Mouse (Mus musculus) frontal cortex, postnatal 36 days (tissue): ENCODE results near the gene Sorbs1.

Source experiments
- DNase-seq, 2 experiments: peaks; one replicate each; pipeline ENCODE4 v3.0.0; 2022; ENCODE audit warnings: low spot score in 2 of 2

Sorbs1 gene

DNA sequence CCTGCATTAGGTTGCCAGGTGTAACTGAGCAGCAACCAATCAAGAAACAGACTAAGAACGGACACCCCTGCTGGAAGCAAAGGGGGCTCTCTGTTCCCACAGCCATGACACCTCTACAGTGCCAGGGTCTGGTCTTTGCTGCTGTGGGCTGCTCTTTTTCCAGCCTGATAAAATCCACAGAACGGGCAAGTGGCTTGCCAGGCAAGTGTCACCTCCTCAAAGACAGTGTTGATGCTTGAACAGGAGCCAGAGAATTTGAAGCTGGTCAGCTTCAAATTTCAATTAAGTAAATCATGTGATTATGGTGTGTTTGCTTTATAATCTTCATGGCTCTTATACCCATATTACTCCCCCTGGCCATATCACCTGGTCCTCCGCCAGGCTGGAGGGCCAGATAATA lies 166.7 kb downstream of the Sorbs1 start:
- no peak for DNase-seq

DNA sequence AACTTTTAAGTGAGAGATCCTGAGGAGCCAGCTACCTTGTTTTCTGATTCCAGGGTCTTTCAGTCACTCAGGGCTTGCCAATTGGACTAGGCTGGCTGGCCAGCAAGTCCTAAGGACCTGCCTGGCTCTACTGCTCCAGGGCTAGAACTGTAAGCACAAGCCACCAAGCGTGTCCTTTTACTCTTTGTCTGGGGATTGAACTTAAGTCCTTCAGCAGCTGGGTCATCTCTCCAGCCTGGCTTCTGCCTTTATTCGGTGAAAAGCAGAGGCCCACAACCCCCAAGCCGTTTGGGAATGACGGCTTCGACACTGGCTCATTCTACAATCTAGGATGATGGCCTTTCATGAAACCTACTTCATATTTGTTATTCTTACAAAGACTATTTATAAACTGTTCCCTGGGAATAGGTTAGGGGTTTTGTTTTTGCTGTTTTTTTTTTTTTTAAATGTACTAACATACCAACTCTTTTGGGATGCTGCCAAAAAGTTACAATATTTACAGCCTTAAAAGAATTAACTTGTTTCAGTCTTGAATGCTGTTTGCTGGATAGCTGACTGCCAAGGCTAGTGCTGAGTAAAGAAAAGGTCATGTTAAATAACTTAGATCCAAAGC lies 167.2 kb downstream of the Sorbs1 start:
- no peak for DNase-seq

DNA sequence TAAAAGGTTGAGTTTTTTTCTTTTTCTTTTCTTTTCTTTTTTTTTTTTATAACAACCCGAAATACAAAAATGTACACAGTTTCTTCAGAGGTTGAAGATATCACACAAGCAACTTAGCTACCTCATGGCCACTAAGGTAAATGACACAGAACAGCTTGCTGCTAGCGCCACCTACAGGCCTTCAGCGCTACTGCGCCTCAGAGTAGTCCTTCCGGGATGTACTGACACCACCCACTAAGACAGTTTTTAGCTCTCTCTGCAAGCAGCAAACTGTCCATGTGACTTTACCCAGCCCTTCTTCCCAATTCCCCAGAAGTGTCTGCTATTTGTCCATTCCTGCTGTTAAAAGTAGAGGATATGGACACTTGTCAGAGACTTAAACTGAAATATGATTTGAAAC lies 167.9 kb downstream of the Sorbs1 start:
- peak in 1 of 2 experiments; percentile 68 for DNase-seq

DNA sequence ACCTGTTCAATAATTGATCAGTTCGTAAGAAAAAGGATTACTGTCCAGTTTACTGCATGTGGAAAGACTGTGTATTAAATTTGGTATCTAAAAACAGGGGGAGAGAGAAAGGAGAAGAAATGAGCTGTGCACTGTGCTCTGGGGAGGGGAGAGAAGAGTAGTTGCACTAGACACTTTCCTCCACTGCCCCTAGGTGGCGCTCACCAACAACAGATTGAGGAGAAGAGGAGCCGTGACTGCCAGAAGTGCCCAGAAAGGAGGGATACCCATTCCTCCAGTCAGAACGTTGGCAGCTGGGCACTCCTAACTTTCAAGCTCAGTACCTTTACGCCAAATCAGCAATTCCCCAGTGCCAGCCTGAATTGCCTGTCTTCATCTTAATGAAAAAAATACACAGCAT lies 170.6 kb downstream of the Sorbs1 start:
- peak; percentile 81 to 85 for DNase-seq

DNA sequence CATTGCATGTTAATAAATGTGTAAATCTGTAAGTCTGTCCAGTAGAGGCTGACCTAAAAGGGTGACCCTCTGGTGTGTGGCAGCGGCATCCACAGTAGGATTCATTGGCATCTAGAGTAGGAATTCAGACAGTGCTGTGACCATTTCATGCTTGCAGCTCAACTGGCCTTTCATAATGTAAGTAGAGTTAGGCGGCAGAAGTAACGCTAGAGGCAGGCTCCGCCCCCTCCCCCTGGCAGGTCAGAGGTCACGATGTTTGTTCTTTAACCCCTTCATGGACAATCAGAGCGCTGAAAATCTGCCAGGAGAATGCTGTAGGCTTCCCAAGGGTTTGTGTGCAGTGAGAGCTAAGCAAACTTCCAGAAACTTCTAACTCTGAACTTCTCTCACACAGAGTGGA lies 172.4 kb downstream of the Sorbs1 start:
- DNase-seq, result no peak

DNA sequence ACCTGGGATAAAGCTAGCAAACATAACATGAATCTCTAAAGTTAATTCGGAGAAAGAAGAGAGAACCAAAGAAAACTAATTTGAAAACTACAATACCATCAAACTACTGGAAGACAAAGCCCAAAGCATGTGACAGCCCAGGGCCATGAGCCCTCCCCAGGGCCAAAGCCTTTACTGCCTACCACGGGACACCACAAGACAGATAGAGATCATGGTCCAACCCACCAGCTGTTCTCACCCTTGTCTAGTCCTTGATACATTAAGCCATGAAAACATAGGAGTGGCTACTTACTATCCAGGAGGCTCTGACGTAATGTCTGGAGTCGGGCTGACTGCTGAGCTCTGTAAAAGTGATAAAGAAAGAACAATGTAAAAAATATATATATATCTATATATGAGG lies 176.9 kb downstream of the Sorbs1 start:
- no peak for DNase-seq

DNA sequence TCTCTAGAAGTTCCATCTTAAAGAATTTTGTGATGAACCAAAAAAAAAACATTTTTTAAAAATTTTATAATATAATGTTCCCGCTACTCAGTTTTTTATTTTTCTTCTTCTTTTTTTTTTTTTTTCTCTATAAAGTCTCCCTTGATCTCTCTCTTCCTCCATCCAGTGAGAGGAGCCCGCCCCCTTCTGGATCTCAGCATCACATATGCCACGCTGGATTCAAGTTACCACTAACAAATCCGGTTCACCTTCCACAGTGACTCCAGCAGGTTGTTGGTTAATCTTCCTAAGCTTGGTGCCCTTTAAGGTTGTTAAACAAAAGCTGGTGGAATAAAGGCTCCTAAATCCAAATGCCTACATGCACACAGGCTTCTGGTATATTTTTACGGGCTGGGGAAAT lies 179.7 kb downstream of the Sorbs1 start:
- DNase-seq, result peak; percentile 21 to 30

DNA sequence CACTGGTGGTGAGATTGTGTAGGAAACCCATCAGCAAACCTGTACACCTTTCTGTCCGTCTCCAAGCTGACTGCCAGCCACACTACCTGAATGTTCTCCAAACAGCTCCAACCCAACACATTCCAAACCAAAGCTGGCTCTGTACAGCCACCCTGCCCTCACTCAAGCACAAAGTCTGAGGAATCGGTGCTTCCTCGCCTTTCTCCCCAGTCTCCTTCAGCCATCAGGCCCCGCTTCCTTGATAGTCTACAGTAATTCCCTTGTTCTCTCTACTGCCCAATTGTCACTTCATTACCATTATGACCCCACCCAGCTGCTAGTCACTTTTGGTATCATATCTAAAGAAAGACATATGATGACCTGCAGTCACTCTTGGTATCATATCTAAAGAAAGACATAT lies 180.5 kb downstream of the Sorbs1 start:
- no peak for DNase-seq

DNA sequence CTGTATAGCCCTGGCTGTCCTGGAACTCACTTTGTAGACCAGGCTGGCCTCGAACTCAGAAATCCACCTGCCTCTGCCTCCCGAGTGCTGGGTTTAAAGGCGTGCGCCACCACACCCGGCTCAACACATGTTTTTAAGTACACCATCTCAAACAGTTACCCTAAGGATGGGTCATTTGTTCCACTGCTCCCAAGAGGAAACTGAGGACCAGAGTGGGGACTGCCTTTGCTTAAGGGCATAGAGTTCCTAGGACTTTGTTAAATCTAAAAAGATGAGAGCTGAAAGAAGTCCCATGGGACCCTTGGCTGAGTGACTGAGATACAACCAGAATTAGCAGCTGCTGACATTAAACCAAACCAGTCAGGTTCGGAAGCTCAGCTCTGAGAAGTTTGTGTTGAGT lies 181.3 kb downstream of the Sorbs1 start:
- DNase-seq, result no peak

DNA sequence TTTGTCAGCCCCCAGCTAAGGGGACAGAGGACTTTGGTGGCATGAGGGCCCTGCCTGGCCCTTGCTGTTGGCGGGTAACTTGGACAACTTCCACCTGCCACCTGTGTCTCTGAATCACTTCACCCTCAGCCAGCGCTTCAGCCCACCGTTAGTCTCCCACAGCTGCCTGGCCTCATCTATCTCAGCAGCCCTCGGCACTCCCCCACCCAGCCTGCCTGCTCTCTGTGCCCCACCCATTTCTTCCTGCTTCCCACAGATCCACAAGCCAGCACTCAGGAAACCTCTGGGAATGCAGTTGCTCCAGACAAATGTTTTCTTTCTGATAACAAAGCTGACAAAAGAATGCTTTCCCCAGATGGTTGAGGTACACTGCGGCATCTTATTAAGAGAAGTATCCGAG lies 181.7 kb downstream of the Sorbs1 start:
- no peak for DNase-seq

DNA sequence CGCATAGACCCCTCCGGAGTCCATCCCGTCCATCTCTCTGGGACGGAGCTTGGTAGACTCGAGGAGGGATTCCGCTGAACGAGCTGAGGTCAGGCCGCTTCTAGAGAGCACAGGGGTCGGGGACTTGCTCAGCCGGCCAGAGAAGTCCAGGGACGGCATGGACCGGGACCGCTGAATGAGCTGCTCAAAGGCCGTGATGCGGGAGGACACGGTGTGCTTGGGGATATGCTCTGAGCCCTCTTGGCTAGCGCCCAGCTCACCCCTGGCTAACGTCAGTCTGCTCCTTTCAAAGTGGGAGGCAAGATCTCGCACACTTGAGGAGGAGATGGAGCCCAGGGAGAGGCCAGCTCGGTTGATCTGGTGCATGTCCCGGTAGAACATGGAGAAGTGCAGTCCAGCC lies 187.5 kb downstream of the Sorbs1 start:
- no peak for DNase-seq

DNA sequence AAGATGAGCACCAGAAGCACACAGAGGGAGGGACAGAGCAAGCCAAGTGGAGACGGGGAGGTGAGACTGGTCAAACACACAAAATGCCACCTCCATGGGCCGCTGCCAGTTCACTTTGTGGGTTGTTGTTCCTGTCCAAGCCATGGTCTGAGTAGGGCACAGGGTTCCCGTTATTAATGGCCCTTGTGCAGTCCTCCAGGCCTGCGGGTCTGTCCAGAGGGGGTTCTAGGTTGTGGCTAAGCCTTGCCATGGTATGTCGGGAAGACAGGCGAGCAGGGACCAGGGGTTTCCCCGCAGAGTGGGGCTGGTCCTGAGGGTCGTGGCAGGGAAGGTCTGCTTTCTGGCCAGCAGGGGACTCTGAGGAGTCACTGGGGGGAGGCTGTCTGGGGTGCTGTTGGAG lies 188.2 kb downstream of the Sorbs1 start:
- no peak for DNase-seq

DNA sequence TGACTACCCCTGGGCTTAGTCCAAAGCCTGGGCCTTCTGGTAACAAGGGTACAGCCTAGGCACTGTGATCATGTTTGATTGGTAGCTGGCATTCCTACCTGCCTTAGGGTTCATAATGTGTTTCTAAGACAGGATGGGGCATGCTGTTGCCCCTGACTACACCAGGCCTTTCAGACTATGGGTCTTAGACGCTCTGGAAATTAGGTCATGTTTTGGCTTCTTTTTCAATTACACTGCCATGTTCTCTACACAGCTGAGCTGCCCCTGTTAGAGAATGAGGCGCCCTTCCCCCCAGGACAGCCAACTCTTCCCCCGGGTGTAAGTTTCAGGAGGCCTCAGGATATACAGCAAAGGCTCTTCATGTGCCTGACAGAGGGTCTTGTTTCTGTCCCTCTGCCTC lies 191.4 kb downstream of the Sorbs1 start:
- DNase-seq, result no peak

DNA sequence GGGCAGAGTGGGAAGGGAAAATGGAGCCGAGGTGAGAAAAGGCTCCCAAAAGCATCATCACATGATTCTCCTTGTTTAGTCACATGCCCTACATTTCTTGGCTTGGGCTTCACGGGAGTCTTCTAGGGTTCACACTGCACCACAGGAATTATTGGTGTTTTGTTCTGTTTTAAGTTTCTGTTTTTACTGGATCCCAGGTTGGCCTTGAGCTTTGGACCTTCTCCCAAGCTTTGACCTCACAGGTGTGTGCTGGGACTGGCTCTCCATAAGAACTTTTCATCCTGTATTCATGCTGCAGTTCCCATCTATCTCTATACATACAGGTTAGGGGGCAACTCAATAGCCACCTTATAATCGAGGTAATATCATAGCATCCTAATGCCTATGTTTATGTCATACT lies 194.4 kb downstream of the Sorbs1 start:
- DNase-seq, result no peak

DNA sequence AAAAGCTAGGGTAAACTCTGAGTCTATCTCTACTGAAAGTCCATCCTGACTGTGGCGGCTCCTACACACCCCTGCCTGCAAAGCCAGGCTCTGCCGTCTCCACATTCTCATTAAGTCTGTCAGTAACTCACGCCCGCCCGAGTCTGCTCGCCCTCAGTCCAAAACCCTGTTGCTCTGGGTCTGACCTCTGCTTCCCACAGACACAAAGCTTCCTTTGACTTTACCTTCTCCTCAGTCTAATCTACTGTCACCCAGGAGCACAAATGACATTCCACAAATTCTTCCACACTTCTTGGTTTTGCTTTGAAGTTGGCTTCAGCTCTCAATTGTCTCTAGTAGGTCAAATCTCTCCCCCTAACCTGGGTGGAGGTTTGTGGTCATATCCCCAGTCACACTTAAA lies 195.1 kb downstream of the Sorbs1 start:
- DNase-seq, result no peak

DNA sequence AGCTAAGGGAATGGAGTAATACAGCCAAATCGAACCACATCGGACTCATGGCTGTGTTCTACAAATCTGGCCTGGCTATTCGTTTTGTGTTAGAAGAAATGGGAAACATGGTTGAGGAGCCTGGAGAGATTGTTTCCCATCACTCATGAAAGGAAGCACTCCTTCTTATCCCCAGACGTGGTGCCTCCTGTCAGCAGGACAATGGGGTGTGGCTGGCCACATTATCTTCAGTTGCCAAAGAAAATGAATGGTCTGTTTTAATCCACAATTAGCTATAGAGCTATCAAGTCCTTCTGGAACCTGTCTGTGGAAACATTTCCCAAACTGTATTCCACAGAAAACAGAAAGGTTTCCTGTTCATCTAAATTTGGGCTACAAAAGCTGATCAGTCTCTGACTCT lies 196.6 kb downstream of the Sorbs1 start:
- DNase-seq, result no peak

DNA sequence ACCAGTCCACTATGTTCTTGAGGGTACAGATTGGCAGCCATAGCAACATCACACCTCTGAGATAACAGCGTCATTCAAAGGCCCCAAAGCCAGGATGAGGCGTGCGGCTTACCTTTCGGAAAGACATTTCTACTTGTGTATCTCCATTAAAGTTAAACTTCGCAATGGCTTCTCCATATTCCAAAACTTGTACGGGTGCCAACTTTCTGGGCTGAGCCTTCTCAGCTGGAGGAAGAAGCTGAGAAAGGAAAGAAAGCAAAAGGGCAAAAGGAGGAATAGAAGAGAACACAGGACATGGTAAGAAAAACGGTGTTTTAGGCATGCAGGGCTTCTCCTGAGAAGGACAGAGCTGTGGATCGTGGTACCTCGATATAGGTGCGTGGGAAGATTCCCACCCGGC lies 199.3 kb downstream of the Sorbs1 start:
- no peak for DNase-seq

DNA sequence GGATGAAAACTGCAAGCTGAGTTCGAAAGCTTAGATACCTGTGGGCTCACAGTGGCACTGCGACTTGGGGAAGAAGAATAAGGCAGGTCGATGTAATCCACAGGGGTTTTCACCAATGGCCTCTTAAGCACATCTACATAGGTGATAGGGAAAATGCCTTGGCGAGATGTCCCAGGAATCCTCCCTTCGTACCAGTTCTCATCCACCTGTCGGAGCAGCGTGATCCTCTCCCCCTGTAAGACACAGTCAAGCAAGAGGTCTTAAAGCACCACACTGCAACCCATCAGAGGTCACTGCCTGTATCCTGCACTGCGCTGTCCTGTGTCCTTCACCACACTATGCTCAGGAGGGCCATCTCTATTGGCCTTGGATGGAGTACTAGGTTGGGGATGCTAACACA lies 201.9 kb downstream of the Sorbs1 start:
- no peak for DNase-seq

DNA sequence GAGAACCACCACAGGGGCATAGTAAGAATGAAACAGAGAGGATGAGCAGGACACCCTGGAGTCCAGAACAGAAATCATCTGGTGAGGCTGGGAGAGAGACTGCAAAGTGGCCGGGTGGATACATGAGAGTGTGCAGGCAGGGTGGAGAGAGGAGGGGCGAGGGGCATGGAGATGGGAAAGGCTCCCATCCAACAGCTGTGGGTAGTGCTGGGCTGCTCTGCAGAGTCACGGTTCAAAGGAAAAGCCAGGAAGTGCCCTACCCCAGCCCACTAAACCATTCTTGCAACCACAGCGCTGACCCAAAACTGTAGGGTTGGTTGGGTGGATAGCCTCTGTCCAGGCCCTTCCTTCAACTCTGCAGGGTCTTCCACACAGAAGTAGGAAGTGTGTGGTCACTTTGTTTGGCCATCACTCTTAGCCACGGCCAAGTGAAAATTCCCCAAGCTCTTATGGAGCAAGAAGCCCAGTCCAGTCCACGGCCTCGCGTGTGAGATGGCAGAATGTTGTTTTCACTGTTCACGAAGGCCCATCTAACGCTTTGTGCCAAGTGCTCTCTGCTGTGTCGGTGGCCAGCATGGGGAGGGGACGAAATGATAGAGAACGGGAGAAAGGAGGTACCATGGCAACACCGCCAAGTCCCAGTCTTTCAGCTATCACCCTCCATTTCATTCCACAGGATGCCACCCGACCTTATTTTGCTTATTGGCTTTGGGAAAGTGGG lies 203.0 kb downstream of the Sorbs1 start:
- DNase-seq, result no peak

DNA sequence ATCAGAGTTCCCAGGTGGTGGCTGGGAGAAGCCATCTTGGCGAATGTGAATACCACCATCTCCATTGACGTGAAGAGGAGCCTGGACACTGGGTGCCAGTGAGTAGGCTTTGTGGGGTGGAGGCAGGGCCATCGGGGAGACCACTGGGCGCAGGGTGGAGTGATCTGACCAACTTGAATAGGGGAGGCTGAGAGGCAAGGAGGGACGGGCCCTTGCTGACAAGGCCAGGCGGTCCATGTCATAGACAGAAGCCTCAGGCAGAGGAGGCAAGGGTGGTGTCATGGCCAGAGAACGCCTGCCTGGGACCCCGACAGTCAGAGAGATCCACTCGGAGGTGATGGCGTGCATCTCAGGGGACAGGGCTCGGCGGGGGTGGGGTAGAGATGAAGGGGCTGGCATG lies 203.7 kb downstream of the Sorbs1 start:
- DNase-seq, result no peak

DNA sequence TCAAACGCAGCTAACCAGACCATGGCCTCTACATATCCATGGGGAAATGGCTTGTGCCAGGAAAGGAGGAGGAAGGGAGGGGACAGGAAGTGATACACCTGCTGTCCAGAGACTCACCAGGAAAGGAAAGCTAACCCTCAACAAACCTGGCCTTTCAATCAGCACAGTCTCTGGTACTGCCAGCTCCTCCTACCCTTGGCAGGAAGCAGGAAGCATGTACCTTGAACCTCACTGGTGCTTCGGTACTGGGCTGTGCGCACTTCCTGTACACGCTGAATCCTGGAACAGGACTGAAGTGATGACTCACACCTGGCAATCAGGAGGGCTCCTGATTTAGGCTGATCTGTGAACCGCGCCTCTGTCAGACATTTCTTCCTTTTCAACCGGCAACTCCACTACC lies 206.0 kb downstream of the Sorbs1 start:
- no peak for DNase-seq

DNA sequence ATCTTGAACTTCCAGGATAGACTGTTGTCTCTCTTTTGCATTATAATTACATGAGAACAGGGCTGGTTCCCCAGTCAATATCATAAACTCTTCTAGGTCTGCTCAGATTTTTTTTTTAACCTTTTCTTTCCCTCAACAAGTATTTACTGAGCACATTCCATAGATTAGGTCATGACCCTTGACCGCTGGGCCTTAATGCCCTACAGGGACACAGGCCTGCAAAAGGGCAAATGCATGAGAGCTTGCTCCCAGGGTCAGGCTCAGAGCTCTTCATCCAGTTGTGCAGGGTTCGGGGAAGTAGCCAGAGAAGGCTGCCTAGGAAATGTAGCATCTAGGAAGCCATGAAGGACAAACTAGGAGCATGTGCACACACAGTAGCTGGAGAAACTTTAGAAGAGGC lies 206.9 kb downstream of the Sorbs1 start:
- no peak for DNase-seq

DNA sequence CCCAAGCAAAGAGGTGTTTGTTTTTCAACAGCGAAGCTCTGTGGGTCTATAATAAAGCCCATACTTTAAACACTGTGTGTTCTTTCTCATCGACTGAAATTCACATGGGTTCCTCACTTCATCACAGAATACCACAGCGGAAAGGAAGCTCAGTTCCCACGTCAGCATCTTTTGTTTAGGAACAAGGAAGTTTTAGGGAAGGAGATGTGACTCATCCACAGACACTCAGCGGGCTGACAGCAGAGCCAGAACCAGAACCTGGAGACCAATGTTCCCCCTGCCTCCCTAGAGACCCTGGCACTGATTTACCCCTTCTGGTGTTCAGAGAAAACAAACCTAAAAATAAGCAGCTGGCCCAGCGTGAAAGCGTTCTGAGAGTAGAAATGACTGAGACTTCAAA lies 208.1 kb downstream of the Sorbs1 start:
- DNase-seq, result no peak

DNA sequence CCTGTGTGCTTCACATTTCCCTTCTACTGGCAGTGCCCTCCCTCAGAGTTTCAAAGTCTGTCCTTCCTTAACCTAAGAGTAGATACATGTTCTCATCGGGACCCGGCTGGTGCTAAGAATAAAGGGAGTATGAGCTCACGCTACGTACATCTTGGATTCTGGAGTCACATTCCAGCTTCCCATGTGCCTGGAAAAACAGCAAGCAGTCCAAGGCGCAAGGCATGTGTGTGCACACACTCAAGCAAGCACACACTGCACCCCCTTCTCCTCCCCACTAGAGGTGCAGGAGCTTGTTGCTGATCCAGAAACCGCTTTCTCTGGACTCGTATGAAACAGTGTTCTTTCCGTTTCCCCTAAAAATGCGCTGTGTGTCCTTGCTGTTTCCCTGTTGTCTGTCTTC lies 210.7 kb downstream of the Sorbs1 start:
- DNase-seq, result peak in 1 of 2 experiments; percentile 48
